Mouse (Mus musculus) lung, adult 2 months (tissue): ENCODE results near the gene Gnpat.

Source experiments
- CTCF ChIP-seq: fragments of 200-500 bp; IDR thresholded peaks from 2 replicates; pipeline ENCODE4 v1.5.1; 2011; ENCODE audit warnings: mild to moderate bottlenecking, low read length, control low read depth; ENCODE audit not compliant: insufficient read depth
- POLR2A ChIP-seq: fragments of 200-500 bp; IDR thresholded peaks from 2 replicates; pipeline ENCODE4 v1.6.1; 2011; ENCODE audit warnings: low read depth, mild to moderate bottlenecking, control low read depth, low read length, borderline replicate concordance; ENCODE audit errors: extremely low read depth

GRCm38 (mm10) chr8:124845573-124845972 is 17.3 kb upstream of the Gnpat start:
- TF ChIP-seq POLR2A, result no peak
- no peak for TF ChIP-seq CTCF
